Mouse (Mus musculus) regulatory T cell (primary cell): ENCODE measurements around the gene Ifne.
"Not testable (repeated sequence)": the region's sequence is repeated elsewhere in the genome, so short reads cannot be mapped to it uniquely, and the experiment has no call there.

Experiments used
- in situ Hi-C: fragments of 300-600 bp; cut with MboI, MseI; formaldehyde crosslinking; loops from one replicate; pipeline ENCODE4 v1.15.1; 2025; ENCODE audit warnings: high pct_unique_total_duplicates

The Ifne gene

DNA sequence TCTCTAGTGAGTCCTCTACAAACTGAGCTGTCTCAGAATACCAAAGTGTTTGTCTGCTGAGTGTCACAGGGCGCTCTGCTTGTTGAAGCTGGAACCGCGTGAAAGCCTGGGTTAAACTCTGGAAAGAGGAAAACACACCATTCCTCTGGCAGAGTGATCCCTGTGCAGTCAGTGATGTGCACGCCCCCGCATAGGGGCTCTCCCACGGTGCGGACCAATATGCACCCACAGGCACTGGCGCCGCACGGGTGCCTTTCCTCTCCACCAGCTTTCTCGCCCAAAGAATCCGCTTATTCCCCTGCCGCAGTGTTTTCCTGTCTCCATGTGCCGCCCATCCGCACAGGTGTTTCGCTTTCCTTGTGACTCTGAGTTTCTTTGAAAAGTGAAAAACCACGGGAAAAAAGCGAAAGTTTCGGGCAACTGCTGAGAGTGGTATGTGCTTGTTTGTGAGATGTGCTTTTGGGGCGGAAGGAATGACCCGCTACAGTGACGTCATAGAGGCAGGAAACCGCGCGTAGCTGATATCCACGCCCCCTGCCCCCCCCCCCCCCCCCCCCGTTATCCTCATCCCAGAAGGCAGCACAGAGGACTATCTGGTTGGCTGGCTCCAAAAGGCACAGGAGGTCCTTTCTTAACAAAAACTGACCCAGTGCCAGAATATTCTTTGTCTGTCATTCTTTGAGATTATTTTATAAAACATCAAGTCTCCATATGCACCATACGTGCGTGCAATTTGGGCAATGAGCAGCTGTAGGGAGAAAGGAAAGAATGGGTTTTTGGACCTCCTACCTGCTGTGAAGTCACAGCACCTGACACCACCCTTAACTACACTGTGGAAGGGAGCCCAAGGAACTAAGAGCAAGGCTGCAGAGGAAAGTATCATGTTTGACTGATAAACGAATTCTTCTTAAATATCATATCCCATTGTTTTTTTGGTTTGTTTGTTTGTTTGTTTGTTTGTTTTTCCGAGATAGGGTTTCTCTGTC lies 11.8 kb downstream of the Ifne start:
- in situ Hi-C loops, result loop anchor here (25.0 kb wide), 1 partner anchor 444 kb away; the partner anchor contains the start of gene Cdkn2b

DNA sequence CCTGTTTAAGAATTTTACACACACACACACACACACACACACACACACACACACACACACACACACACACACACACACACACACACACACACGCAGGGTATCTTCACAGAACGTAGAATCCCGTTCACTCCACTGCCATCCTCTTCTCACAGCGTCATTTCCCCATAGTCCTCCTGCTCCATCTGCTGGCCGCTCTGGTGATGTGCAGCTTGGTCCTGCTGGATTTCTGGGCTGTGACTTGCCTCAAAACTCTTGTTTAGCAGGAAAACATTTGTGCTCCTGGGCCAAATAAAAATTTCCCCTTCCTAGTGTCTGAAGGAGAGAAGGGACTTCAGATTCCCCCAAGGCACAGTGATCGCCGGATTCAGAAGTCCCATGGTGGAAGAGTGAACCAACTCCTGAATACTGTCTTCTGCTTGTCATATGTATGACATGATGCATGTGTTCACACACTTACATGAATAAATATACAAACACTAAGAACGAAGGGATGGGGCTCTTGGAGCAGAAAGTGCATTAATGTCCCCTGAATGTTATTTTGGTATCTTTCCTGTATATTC lies 12.6 kb downstream of the Ifne start:
- in situ Hi-C loops, result loop anchor here (25.0 kb wide), 1 partner anchor 445 kb away; the partner anchor contains the start of gene Cdkn2b

DNA sequence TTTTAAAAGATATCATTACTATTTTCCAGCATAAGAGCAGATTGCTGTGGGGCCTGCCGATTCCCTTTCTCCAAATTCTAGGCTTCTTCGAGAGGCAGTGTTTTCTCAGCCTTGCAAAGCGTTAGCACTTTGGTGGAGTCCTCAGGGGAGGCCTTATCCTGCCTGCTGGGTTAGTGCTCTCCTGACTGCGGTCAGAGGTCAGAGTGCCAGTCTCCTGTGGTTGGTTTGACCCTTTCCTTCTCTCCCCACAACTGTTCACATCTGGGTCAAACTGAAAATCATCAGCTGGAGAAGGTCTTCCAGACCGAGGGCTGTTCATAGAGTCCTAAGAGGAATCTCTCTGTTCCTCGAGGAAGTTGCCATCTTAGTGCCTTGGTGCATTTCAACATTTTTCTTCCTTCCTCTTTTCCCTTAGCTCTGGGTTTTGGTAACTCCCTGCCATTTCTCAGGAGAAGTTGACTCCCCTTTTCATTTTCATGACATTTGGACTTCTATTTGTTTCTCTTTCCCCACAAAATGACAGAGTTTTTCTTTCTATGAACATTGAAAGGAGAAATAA lies 14.9 kb downstream of the Ifne start:
- in situ Hi-C loops, result loop anchor here (25.0 kb wide), 1 partner anchor 447 kb away; the partner anchor contains the start of gene Cdkn2b

DNA sequence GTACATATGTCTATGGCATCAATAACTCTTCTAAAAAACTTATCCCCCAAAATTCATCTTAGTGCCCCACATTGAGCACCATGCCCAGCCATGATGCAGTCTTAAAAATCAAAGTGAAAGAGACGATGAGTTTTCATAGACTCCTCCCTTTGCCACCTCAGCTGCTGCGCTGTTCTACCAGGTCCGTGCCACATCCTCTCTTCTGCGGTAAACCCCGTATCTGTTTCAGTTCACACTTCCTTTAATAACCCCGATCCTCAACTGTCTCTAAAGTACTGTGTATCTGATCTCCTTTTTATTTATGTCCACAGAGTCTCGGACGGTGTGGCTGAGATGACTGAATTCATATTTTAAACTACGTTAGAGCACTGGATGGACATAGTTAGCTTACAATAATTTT lies 15.4 kb downstream of the Ifne start:
- in situ Hi-C loops, result loop anchor here (25.0 kb wide), 1 partner anchor 448 kb away; the partner anchor contains the start of gene Cdkn2b

DNA sequence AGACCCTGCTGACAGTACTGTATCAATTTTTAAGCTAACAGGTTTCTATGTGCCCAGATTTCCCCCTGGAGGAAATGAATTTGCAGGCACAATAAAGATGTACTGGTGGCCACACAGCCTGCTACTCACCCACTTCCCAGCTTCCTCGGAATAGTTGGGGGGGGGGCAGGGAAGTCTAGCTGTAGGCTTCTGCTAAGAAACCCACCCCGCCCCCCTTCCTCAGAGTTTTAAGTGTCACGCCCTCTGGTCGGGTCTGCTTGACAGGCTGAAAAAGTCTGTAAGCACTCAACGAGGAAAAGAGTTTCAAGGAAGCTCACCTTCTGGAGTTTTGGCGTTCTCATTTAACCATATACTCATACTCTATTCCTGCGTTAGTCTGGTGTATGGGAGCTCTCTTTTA lies 16.7 kb downstream of the Ifne start:
- in situ Hi-C loops, result loop anchor here (25.0 kb wide), 1 partner anchor 449 kb away; the partner anchor contains the start of gene Cdkn2b

DNA sequence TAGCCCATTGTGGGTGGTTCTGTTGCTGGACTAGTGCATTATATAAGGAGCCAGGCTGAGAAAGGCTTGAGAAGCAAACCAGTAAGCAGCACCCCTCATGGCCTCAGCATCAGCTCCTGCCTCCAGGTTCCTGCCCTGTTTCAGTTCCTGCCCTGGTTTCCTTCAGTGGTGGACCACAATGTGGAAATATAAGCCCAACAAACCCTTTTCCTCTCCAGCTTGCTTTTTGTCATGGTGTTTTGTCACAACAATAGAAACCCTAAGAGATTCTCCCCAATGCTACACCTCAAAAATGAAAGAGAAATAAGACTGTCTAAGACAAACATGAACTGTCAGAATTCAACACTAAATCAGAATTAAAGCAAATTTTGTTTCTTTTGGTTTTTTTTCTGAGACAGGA lies 20.8 kb downstream of the Ifne start:
- in situ Hi-C loops, result loop anchor here (25.0 kb wide), 1 partner anchor 453 kb away; the partner anchor contains the start of gene Cdkn2b

DNA sequence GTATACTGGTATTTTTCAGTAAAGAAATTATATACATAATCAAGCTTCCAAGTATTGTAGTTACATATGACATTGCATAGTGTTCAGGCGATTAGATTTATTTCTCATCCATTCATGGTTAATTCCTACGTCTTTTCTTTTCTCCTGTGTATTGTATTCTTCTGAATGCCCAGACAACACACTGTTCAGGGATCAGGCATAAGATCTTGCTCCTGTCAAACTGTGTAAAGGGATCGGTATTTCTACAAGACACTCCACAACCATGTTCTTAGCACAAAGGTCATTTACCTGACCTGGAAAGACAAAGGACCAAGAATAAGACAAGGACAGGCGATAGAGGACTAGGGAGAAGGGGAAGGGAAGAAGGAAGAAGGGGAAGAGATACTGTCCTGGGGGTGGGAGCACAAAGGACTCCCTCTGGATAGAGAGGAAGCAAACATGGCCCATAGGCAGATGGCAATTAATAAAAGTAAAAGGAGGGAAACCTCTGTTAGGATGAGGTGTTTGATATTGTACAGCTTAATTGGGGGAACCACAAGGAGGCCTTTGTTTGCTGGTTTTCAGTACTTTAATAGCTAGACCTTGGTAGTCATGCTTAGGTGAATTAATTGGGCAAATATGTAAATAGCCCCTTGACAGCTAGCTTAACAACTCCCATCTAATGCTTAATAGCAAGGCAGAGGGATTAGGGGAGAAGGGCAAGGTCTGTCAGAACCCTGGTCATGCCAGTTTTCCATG lies 28.8 kb downstream of the Ifne start:
- in situ Hi-C loops, result loop anchor here (25.0 kb wide), 1 partner anchor 461 kb away; the partner anchor contains the start of gene Cdkn2b

DNA sequence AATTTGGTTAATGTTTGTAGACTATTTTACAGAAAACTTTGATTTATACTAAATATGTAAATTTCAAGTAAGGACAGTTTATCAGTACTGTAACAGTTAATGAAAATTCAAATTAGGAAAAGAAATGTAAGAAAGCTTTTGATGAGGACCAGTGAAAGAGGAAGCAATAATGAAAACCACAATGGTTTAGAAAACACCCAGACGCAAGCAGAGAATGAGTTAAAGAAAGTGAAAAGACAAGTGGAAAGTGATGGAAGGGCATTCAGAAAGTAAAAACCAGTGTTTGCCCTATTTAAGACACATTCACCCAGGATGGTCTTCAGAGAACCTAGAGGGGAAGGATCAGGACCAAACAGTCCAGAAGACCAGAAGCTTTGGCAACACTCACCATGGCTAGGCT lies 30.3 kb downstream of the Ifne start, which contains the start of gene Ifna1:
TSS of gene Ifna1 (plus strand) at position 390 of the 400 bp plus-strand sequence.
- in situ Hi-C loops, result loop anchor here (25.0 kb wide), 1 partner anchor 463 kb away; the partner anchor contains the start of gene Cdkn2b

DNA sequence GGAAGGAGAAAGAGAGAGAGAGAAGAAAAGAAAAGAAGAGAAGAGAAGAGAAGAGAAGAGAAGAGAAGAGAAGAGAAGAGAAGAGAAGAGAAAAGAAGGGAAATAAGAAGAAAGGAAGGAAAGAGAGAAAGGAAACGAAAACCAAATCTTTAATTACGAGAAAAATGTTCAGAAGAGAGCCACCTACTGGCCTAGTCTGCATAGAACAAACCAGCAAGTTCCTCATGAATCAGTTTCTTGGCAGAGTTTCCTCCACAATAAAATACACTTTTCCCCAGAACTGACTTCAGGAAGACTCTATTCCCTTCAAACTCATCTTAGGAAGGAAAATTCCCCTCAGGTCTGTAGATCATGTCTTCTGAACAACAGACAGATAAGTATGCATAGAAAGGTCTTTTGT lies 34.7 kb downstream of the Ifne start:
- in situ Hi-C loops, result no loop called here

DNA sequence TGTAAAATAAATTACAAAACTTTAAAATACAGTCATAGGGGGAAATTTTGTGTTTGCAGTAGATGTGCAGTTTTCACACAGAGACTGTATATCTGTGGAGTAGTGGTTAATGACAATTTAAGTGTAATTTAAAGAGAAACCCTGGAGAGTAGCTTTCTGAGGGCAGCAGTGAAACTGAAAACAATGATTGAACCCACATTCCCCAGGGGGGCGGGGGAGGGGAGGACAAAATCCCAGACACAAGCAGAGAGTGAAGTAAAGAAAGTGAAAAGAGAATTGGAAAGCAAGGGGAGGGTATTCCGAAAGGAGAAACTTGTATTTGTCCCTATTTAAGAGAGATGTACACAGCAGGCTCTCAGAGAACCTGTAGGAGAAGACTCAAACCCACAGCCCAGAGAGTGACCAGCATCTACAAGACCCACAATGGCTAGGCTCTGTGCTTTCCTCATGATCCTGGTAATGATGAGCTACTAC lies 38.5 kb downstream of the Ifne start, which contains the start of gene Ifna4:
TSS of gene Ifna4 (plus strand) at position 424 of the 474 bp plus-strand sequence.
- in situ Hi-C loops, result no loop called here

DNA sequence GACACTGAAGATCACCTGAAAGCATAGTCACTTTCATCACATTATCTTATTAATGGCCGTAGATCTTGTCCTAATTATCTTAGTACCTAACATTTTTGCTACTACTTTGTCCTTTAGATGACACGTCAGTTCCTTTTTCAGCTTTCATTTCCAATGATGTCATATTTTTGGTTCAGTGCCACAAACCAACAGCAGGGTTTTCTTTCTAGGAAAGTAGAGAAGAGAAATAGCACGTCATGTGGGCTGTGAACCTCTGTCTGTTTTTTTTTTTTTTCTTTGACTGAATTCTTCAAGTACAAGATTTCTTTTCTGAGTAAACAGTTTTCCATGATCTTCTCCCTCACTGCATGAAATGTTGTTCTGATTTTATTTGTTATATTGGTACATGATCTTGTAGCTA lies 39.9 kb downstream of the Ifne start:
- in situ Hi-C loops, result no loop called here

DNA sequence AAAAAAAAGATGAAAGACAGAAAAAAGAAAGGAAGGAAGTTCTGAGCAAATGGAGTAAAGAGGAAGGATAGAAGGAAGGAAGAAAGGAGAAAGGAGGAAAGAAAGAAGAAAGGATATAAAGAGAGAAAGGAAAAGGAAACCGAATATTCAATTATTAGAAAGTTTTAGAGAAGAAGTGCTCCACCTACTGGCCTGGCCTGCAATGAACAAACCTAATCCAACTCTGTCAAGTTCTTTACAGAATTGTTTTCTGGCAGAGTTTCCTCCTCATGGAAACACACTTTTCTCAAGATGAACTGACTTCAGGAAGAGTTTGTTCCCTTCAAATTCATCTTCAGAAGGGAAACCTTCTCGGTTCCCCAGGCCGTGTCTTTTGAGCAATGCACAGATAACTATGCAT lies 41.2 kb downstream of the Ifne start:
- in situ Hi-C loops, result no loop called here

DNA sequence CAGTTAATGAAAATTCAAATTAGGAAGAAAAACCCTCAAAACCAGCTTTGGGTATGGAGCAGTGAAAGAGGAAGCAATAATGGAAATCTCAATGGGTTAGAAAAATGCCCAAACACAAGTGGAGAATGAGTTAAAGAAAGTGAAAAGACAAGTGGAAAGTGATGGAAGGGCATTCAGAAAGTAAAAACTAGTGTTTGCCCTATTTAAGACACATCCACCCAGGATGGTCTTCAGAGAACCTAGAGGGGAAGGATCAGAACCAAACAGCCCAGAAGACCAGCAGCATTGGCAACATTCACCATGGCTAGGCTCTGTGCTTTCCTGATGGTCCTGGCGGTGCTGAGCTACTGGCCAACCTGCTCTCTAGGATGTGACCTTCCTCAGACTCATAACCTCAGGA lies 44.8 kb downstream of the Ifne start, which contains the start of gene Ifna5:
TSS of gene Ifna5 (plus strand) at position 301 of the 400 bp plus-strand sequence.
- in situ Hi-C loops, result not testable (repeated sequence)

DNA sequence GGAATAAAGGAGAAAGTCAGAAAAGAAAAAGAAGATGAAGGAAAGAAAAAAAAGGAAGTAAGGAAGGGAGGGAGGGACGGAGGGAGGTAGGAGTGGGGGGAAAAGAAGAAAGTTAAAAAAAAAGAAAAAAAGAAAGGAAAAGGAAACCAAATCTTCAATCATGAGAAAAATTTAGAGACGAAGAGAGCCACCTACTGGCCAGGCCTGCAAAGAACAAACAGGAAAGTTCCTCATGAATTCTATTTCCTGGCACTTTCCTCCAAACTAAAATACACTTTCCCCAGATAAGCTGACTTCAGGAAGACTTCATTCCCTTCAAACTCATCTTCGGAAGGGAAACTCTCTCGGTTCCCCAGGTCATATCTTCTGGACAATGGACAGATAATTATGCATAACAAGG lies 49.5 kb downstream of the Ifne start:
- in situ Hi-C loops, result no loop called here
